Mouse (Mus musculus): Measurements from ENCODE around the gene Thap3. TPM values are rescaled to one million over a fixed set of nuclear protein-coding genes. Genes with fewer than 3 reads are reported as not detected.

Gene Thap3
- polyA plus RNA-seq (2017; shearing (Covaris generic)): 85.0 TPM

DNA sequence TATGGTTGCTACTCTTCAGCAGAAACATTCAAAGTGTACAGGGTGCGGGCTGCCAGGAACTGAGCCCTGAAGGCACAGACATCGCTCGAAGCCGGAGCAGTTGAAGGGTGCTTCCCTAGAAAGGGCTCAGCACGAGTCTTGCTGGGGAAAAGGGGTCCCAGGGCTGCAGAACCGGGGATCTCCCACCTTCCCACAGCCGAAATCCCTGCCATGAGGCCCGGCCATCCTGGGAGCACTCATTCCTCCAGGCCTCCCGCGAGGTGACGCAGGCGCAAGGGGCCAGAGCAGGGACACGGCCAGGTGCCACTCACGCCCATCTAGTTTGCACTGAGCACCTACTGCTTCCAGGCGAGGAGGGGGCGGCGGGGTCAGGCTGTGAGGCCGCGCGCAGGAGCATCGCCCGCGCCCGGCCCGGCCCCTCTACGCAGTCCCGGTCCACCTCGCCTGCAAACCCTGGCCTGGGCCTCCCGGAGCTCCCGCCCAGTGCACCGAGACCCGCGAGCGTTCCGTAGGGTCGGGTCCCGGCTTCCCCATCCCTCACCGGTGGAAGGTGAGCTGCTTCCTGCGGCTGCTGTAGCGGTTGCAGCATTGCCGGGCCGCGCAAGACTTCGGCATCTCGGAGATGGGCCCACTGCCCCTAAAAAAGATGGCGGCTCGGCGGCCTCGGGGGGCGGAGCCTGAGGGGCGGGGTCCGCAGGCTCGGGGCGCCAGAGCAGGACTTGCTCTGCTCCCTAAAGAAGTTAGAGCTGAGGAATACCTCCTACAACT lies at the start of gene Thap3:
Gene Thap3 (minus strand): TSS at position 656 of the 768 bp plus-strand sequence.

DNA sequence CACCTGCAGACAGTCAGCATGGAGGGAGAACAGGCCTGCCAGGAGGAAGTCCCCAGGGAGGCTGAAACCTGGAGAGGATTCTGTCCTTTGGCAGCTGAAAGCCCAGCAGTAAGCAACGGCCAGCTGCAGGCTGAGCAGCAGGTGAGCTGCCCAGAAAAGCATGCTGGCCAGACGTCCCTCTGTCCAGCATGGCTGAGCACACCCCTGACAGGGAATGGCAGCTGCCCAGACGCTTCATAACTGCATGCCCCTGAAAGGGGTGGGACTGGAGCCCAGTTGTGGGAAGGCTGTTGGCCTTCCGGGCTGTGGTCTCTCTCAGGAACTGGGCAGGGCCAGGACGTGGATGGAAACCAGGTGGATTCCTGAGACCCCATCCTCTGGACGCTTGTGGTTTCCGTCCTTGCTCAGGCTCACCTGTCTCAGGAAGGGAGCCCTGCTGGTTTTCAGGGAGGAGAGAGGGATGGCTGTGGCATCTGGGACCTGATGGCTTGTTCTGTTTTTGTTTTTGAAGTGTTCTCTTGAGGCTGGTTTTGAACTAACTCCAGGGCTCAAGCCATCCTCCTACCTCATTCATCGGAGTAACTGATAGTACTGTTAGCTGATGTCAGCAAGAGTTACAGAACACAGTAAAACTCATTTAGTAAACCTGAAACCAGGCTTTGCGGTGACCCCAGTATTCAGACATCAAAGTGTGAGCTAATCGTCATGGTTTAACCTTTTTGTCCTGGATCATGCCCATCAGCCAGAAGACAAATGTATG lies 49.6 kb upstream of the Thap3 start, which contains the start of gene Tas1r1:
Gene Tas1r1 (minus strand): TSS at position 344 of the 760 bp plus-strand sequence.

DNA sequence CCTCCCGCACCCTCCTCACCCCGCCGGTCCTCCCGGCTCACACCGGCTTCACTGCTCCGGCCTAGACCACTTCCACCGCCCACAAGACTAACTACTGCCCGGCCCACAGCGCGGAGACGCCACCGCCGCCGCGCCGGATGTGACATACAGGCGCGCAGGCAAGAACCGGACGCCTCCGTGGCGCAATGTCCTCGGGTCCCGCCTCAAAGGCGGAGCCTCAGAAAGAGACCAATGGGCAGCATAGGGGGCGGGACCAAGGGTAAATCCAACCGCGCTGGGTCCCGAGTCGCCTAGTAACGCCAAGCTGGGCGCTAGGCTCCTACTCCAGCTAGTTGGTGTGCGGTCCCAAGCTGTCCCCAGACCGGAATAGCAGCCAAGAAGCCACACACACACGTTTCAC lies 38.7 kb upstream of the Thap3 start, which contains the start of gene Zbtb48:
Gene Zbtb48 (minus strand): TSS at position 148 of the 400 bp plus-strand sequence.

DNA sequence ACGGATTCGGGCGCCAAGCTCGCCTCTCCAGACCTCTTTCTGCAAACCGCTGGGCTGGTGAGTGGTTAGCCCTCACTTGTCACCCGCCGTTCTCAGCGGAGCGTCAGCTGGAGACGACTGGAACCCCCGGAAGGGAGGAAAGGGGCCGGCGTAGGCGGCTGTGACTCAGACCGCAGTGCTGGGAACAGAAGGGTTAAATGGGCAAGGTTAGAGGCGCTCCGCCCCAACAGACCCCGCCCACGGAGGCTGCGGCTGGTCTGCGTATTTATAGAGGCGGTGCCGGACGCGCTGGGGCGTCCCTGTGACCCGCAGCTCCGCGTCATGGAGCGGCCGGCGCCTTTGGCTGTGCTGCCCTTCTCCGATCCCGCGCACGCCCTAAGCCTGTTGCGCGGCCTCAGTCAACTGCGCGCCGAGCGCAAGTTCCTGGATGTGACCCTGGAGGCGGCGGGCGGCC lies 19.9 kb upstream of the Thap3 start, which contains the start of gene Klhl21:
Gene Klhl21 (plus strand): TSS at position 182 of the 454 bp plus-strand sequence.

DNA sequence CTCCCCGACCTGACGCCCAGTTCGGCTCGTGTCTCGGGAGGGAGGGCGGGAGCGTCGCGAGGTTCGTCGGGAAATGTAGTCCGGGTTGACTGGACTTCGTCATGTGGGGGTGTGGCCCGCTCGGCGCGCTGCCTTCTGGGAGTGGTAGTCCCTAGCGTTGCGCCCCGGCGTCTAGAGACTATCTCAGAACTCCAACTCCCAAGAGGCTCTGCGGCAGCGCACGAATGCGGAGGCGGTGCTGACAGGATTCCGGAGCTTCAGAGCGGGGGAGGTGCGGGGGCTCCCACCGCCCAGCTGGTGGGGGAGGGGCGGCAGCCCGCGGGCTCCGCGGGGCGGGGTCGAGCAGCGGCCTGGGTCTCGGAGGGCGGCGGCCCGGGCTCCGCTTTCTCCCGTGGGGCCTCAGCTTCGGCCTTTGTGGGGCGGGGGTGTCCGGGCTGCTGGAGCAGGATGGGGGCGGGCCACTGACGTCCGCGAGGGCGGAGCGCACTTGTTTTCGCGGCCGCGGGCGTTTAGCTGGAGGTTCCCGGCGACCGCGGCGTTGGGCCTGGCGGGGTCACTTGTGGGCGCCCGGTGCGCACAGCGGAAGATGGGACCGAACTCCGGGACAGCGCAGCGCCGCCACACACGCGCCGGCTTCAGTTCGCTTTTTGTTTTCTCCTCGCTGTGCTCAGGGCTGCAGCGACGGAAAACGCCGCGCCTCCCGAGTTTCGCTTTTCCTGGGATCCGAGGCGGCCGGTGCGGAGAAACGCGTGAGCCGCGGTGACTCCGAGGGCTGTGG lies 7.6 kb upstream of the Thap3 start, which contains the start of gene Phf13:
Gene Phf13 (minus strand): TSS at position 86 of the 778 bp plus-strand sequence.

DNA sequence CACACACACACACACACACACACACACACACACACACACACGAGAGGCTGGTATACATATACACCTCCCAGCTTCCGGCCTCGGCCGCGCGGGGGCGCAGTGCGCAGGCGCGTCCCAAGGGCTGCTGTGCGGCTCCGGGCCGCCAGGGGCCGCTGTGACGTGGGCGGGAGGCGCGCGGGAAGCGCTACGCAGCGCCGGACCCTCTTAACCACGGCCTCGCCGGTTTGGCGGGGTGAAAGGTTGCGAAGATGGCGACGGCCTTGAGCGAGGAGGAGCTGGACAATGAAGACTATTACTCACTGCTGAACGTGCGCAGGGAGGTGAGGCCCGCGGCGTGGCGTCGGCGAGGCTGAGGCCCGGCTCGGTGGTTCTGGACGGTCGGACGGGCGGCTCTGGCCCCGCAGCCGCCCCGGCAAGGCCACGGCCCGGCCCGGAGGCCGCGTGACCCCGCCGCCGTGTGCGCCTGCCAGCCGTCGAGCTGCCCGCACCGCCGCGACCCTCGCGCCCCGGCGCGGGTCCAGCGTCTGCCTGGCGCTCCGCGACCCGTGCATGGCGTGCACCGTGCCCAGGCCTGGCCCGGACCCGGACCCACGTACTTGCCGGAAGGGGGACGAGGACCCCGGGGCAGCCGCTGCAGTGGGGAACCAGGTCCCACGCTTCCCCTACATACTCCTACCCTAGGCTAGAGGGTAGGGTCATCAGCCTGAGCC lies 55.1 kb downstream of the Thap3 start, which contains the start of gene Dnajc11:
Gene Dnajc11 (plus strand): TSS at position 187 of the 710 bp plus-strand sequence.

Other genes with a start within 250 kb of the Thap3 start
- gene Camta1, start 127.1 kb downstream of the Thap3 start, polyA plus RNA-seq (2017; shearing (Covaris generic)): 39.9 TPM
- gene Dnajc11, start 55.3 kb downstream of the Thap3 start, polyA plus RNA-seq (2017; shearing (Covaris generic)): 34.3 TPM
- gene Phf13, start 7.3 kb upstream of the Thap3 start, polyA plus RNA-seq (2017; shearing (Covaris generic)): 51.7 TPM
- 37.8 TPM for gene Klhl21, start 19.8 kb upstream of the Thap3 start, polyA plus RNA-seq (2017; shearing (Covaris generic))
- gene Zbtb48, start 38.7 kb upstream of the Thap3 start, polyA plus RNA-seq (2017; shearing (Covaris generic)): 23.0 TPM
- gene Tas1r1, start 49.6 kb upstream of the Thap3 start, polyA plus RNA-seq (2017; shearing (Covaris generic)): not detected
- 40.1 TPM for gene Nol9, start 50.3 kb upstream of the Thap3 start, polyA plus RNA-seq (2017; shearing (Covaris generic))
- 5.4 TPM for gene Plekhg5, start 83.5 kb upstream of the Thap3 start, polyA plus RNA-seq (2017; shearing (Covaris generic))
- gene Tnfrsf25, start 126.9 kb upstream of the Thap3 start, polyA plus RNA-seq (2017; shearing (Covaris generic)): 177 TPM
- gene Espn, start 163.4 kb upstream of the Thap3 start, polyA plus RNA-seq (2017; shearing (Covaris generic)): 38.1 TPM
- gene Hes2, start 169.9 kb upstream of the Thap3 start, polyA plus RNA-seq (2017; shearing (Covaris generic)): not detected
- 88.1 TPM for gene Acot7, start 189.1 kb upstream of the Thap3 start, polyA plus RNA-seq (2017; shearing (Covaris generic))